Mouse (Mus musculus) embryo, embryonic 10 days (tissue): ENCODE results near the gene Adamts4.

ENCODE experiments used
- DNase-seq: peaks from one replicate; pipeline ENCODE4 v3.0.0-alpha.2; 2015; ENCODE audit warnings: low spot score

The Adamts4 gene

DNA sequence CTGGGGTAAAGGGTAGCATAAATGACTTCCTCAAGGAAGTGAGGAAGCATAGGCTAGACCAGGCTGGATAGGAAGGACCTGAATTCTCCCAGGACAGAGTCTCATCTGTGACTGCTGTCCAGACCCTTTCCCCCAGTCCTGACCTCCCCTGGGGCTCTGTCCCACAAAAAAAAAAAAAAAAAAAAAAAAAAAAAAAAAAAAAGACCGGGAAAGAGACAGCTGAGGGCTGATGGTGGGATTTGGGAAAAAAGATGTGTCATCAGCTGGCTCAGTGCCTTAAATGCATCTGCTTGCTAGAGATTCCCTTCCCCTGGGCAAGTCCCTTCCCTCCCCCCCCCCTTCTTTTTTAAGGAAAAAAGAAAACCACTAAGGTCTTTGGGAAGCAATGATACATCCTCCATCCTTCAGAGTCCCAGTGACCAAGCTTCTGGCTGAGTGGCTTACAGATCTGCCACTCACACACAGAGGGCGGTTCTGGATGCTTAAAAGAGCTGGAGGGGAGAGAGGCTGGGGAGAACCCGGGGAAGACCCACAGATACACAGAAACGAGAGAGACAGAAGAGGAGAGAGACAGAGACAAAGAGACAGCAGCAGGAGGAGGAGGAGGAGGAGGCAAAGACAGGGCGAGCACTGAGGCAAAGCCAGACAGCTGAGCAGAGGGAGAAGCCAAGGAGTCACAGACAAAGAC lies at the start of gene Adamts4:
Adamts4 (plus strand) TSS at position 509 of the 688 bp plus-strand sequence.
- DNase-seq = peak; percentile 76

DNA sequence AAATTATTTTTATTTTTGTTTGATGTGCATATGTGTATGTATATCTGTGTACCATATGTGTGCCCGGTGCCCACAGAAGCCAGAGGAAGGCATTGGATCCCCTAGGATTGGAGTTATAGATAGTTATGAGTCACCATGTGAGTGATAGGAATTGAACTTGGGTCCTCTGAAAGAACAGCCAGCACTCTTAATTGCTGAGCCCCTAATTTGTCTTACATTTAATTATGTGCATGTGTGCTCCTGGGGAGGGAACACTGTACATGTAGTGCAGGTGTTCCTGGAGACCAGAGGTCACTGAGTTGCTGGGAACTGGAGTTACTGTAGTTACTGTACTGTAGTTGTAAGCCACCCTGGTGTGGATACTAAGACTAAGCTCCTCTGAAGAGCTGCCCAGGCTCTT lies 49.5 kb upstream of the Adamts4 start:
- DNase-seq = no peak

DNA sequence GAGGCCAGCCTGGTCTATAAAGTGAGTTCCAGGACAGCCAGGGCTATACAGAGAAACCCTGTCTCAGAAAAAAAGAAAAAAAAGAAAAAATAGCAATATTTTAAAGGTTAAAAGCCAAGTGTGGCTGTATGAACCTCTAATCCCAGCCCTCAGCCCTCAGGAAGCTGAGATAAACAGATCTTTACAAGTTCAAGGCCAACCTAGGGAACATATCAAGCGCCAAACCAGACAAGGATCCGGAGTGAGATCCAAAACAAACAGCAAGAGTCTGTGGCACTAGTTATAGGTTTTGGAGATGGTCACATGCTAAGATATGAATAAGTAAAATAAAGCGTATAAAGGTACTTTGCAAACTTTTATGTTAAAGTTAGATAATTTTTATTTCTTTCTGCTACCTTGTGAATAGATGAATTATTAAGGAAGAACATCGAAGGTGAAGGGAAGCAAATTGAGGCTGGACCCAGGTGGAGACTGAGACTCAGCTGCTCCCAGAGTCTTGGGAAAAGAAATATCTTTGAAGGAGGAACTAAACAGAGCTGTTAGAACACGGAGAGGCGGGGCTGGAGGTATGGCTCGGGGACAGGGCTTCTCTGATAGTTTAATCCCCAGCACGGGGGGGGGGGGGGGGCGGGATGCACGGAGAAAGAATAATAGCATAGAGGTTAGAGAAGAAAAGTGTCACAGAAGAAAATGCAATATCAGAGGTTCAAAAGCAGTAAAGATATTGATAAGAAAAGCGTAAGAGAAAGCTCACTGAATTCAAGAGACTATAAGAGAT lies 46.6 kb upstream of the Adamts4 start:
- DNase-seq = no peak

DNA sequence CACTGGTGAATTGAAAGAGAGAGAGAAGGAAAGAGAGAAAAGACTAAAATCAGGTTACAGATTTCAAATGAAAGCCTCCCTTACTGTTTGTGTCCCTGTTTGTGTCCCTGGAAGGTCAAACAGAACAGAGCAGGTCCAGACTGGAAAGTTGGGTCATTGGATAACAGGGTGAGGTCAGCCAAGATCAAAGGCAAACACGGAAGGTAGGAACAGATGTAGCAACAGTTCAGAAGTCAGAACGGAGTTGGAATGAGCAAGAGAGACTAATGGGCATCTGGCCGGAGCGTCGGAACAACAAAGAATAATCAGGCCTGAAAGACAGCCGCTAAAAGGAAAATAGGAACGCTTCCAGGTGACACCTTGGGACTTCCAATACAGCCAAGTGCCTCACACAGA lies 46.0 kb upstream of the Adamts4 start:
- no peak for DNase-seq

DNA sequence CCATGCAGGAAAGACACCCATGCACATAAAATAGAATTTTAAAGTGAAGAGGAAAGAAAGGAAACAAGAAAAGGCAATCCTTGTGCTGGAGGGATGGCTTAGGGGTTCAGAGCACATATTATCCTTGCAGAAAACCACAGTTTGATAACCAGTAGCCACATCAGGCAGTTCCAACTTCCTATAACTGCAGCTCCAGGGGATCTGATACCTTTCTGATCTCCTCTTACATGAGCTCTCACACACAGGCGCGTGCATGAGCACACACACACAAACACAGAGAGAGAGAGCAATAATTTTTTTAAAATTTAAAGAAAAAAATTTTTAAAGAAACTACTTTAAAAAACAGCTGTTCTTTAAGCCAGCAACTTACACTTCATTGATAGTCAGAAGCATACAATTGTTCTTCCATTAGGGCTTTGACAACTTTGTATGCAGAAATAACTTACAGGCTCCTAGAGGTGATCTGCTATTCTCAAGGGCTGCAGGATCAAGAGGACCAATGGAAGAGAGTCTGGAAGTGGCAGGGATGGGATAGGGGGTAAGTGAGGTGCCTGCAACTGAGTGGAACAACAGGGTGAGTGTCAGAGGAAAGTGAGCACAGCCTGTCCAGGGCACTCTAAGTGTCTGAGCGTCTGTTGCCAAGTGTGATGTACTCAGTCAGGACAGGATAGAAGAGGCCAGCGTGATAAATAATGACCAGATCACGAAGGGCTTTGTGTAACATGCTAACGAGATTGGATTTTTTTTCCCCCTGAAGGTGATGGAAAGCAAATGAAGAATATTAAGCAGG lies 44.3 kb upstream of the Adamts4 start:
- no peak for DNase-seq

DNA sequence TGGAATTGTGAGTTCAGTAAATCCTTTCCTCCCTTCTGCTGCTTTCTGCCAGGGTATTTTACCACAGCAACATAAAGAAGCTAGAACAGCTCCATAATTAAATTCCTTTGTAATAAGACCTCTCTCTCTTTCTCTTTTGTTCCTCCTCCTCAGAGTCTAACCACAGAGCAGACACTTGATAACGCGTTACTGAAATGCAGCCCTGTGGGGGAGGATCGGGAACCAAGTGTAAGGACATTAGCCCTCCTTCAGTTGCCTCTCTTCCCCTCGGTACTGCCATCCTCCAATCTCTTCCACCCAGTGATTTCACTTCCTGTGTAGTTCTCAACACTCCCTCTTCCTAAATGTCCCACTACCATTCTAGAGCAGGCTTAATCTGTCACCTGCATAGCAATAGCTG lies 40.8 kb upstream of the Adamts4 start:
- no peak for DNase-seq

DNA sequence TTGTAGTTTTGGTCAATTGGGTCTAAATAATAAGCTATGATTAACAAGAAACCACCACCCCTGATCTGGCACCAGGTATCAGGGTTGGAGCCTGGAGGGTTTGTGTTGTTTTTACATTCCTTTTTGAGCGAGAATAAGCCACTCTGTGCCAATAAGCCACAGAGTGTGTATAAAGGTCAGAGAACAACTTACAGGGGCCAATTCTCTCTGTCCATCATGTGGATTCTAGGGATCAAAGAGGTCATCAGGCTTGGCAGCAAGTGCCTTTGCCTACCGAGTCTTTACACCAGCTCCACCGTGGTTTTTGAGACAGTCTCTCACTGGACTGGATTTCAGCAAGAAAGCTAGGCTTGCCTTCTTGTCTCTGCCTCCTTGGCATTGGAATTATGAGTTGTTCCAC lies 37.4 kb upstream of the Adamts4 start:
- no peak for DNase-seq

DNA sequence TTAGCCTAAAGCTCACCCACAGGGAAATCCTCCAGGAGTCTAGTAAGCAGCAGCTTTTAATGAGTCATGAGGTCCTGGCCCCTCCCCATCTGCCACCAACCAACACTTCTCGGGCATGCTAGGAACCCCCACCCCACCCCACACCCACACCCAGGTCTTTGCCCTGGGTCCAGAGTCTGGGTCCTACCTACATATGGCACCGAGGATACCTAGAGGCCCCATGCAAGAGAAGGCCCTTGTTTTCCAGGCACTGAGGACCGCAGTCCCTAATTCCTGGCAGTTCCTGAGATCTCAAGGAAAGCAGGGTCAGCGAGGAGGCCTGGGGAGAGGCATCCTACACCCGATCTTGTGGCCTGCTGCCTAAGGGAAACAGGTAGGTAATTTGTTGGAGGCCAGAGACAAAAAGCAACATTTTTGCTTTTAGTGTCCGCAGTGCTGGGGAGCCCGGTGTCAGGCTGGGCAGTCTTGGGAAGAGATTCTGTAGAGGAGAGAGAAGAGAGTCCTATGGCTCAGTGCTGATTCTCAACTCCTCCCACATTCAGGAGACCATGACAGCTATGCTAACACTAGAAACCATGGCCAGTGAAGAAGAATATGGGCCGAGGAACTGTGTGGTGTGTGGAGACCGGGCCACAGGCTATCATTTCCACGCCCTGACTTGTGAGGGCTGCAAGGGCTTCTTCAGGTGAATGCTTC lies 36.3 kb upstream of the Adamts4 start, which contains the start of gene Nr1i3:
Nr1i3 (plus strand) TSS at position 170 of the 696 bp plus-strand sequence.
- no peak for DNase-seq

DNA sequence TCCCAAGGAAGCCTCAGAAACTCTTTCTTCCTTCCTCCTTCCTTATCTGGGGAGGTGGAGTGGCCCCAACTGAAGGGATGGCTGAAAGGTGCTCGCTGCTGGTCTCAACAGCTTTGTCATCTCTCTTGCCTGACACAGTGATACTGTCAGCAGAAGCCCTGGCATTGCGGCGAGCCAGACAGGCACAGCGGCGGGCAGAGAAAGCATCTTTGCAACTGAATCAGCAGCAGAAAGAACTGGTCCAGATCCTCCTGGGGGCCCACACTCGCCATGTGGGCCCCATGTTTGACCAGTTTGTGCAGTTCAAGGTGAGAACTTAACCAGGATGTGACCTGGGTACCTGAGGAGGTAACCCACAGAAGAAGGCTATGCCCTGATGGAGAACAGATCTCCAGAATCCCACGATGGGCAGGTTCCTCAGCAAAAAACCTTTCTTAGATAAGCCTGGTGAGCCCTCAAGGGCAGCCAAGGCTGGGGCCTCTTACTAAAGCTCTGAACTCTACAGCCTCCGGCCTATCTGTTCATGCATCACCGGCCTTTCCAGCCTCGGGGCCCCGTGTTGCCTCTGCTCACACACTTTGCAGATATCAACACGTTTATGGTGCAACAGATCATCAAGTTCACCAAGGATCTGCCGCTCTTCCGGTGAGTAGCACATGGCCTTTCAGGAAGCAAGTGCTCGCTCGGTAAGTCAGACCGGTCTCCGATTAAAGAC lies 33.8 kb upstream of the Adamts4 start:
- DNase-seq = no peak

DNA sequence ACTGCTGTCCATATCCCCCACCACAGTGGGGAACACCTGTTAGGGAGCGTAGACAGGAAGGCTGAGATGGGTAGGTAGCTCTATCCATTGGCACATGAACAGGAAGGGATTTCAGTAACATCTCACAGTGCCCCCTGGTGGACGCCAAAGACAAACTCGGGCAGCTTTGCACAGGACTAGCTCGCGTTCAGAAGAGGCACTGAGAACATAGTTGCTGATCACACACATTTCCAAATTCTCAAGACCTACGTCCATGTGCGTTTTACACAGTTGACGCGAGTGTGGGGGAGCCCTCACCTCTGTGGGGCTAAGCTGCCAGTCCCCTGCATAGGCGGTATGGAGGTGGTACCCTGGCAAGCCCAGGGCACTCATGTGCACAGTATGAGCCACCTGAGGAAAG lies 29.4 kb upstream of the Adamts4 start:
- peak; percentile 94 for DNase-seq

DNA sequence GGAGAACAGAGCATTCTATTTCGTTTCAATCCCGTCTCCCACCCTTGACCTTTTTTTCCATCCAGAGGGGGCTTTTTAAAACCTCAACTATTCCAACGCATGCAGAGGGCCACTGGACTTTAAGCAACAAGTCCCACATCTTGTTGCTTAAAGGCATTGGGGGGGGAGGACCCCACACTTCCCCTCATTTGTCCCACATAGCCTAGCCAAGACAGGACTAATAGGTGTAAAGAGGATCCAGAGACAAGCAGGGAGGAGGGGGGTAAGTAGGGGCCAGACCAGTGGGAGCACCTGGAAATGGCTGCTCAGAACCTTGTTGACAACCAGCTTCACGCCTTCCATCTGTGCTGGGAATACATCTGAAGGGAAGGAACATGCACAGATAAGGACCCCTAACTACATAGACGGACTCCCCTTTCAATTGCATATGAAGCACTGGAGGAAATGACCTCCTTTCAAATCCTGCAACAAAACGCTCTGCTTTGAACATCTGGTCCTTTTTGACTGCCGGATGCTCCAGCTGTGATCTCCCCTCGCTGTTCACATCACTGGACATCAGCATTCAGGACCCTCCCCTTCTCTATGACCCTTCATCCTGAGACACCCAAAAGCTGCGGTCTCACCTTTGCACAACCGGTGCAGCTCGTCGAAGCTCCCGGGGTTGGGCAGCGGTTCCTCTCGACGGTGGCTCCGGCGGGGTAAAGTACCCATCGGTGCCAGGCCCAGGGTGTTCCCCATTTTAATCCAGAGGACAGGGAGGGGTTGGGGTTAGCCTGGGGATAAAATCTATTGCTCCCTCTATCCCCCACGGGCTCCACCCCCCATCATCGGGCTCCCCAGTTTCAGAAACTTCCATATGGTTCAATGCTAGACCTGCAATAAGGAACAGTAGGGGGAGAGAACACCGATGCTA lies 28.7 kb upstream of the Adamts4 start:
- peak; percentile 29 for DNase-seq

DNA sequence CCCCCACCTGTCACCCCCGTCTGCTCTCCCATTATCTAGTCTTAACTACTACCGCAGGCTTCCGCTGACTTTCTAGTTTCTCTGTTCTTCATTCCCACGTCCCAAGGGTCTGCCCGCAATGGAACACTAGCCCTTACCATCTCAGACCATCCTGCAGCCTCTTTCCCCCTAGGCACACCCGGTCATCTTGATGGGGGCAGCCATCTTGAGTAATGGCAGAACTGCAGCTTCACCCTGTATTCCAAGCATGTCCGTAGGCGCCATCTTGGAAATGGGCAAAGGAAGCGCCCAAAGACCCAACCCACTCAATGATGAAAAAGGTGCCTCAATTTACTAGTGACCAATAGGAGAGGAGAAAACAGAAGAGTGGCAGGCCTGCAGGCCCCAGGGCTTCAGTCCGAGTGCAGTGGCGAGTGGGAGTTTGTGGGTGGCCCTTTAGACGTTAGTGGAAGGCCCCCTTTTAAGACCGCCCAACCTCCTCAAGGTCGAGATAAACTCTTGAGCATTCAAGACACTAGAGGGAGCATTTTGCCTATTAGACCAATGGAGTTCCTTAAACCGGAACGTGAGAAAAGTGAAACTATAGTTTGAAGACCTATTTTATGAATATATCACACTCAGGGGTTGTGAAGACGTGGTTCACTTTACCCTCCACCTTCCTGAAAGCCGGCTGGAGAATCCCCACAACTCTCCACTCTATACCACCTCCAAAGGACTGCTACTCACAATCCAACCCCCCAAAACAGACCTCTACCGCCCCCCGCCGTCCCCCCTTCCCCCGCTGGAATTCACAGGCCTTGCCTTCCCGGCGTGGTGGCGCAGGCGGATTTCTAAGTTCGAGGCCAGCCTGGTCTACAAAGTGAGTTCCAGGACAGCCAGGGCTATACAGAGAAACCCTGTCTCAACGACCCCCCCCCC lies 27.7 kb upstream of the Adamts4 start, which contains the start of gene Tomm40l:
Tomm40l (minus strand) TSS at position 277 of the 918 bp plus-strand sequence.
- DNase-seq = peak; percentile 97

DNA sequence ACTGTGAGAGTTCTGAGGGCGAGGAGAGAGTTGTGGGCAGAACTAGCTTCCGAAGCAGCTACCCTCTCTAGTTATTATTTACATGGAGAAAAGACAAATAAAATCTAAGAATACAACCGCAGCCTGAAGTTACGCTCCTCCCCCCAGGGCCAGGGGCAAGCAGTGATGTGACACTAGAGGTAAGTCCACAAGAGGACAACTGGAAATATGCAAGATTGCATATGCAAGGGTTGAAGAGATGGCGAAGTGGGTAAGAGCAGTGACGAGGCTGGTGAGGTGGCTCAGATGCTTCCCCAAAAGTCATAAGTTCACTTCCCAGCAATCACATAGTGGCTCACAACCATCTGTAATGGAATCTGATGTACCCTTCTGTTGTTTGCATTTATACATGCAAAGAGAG lies 27.1 kb upstream of the Adamts4 start:
- DNase-seq = no peak

DNA sequence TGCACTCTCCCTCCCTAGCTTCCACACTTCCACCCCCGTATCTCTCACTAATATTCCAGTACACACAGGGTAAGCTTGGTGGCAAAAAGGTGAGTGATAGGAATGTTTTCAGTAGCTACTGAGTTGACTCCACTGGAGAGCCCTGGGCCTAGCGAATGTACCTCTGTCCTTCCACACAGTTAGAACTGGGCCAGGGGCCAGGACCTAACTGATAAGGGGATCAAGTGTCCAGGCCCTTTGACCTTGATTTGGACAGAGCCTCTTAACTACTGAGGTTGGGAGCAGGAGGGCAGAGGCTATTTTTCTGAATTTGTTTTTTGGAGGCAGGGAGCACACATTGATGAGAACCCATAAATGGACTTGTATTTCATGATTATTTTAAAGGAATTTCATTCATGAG lies 26.4 kb upstream of the Adamts4 start:
- no peak for DNase-seq

DNA sequence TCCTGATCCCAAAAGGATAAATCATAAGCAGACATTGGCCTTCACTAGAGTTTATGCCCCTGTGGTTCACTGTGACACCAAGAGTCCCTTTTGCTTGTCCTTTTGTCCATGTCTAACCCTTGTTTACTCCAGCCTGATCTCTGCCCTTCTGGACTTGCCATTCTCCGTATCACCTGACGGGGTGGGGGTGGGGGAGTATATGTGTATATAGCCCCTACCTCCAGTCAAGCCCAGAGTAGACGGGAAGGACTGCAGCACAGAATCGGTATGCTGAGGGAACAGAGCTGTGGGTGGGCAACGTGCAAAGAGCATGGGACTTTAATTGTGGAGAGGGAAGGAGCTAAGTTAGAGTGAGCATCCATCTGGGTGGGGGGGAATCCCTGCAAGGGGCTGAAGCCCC lies 25.4 kb upstream of the Adamts4 start, which contains the start of gene Apoa2:
Apoa2 (plus strand) TSS at position 198 of the 400 bp plus-strand sequence.
- DNase-seq = no peak

DNA sequence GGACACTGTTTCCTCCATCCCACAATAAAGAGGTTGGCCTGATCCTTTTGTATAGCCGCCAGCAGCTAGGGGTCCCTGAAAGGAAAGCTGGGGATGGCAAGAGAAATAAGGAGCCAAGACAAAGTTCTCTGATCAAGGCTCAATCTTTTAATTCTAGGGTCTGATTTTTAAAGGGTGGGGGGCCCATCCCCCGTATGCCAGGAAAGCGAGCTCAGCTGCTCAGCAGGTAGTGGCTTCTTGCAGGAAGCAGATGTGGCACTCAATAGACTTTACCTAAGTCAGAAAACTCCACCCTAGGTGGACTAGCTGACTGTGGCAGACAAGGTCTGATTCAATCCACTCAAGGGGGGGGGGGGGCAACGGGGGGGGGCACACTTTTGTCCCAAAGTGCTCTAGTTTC lies 23.4 kb upstream of the Adamts4 start:
- no peak for DNase-seq

DNA sequence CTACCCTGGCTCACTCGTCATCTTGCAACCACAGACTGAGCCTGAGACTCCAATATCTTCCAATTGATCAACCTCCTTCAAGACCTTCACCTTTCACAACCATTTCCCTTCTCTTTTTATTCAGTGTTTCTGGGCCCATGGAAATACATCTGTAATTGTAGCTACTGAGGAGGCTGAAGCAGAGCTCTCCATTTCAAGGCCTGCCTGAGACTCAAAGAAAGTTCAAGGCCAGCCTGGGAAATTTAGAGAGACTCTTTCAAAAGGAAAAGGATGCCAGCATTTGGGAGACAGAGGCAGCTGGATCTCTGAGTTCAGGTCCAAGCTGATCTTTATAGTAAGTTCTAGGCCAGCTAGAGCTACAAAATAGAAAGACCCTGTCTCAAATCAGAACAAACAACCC lies 22.3 kb upstream of the Adamts4 start:
- no peak for DNase-seq

DNA sequence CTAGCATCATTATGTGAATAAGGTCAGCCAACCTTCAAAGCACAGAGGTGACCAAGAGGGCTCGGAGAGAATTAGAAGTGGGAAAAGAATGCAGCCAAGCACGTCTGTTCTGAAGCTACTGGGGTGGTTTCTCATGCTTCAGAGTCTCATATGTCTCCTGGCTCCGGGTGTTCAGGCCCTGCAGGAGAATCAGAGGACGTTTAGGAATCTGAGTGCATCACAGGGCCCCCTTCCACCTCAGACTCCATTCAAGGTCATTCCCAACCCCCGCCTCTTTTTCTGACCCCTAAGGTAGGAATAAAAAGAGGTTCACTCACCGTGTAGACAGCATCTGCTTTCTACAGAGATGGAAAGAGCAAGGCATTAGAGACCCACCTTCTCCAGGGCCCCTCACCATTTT lies 20.5 kb upstream of the Adamts4 start:
- DNase-seq = no peak

DNA sequence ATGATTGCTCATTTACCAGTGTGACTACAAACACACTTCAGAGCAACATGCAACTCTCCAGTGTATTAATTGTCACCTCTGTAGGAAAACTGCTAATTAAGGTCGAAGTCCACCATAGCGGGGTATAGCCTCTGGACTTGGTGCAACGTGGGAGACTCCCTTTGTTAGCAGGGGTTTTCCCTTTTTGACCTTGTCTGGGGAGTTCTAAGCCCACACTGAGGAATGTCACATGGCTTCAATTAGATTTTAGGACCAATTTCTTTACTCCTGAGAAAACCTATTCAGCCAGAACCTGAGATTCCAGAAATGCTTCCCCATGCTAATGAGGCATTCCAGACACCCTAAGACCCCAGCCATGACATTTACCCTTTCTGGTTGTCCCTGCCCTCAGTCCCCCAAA lies 20.0 kb upstream of the Adamts4 start:
- no peak for DNase-seq
